Mouse (Mus musculus): Measurements from ENCODE around the gene Zfp791. TPM values are rescaled to one million over a fixed set of nuclear protein-coding genes. Genes with fewer than 3 reads are reported as not detected.
"Not testable (repeated sequence)": the region's sequence is repeated elsewhere in the genome, so short reads cannot be mapped to it uniquely, and the experiment has no call there.

Gene Zfp791
- total RNA-seq, 2 experiments from 2014 or later: 2.0 to 2.5 TPM

DNA sequence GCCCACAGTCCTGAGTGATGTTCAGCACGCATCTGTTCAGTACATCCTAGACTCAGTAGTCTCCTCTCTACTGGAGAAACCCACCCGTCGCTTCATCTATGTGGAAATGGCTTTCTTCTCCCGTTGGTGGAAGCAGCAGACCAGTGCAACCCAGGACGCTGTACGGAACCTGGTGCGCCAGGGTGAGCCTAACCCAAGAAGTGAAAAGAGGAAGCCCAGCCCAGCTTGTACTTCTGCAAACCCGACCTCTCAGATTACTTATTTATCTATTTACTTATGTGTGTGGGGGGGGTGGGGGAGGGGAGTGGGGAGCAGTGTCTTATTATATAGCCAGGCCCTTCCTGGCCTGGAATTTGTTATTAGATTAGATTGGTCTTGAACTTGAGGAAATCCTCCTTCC, 38.3 kb downstream of the Zfp791 start:
- intact Hi-C loops (cut with DNase I): loop anchor here (5.0 kb wide), 1 partner anchor 318 kb away; no protein-coding TSS in a partner anchor
- DNase-seq: no peak

DNA sequence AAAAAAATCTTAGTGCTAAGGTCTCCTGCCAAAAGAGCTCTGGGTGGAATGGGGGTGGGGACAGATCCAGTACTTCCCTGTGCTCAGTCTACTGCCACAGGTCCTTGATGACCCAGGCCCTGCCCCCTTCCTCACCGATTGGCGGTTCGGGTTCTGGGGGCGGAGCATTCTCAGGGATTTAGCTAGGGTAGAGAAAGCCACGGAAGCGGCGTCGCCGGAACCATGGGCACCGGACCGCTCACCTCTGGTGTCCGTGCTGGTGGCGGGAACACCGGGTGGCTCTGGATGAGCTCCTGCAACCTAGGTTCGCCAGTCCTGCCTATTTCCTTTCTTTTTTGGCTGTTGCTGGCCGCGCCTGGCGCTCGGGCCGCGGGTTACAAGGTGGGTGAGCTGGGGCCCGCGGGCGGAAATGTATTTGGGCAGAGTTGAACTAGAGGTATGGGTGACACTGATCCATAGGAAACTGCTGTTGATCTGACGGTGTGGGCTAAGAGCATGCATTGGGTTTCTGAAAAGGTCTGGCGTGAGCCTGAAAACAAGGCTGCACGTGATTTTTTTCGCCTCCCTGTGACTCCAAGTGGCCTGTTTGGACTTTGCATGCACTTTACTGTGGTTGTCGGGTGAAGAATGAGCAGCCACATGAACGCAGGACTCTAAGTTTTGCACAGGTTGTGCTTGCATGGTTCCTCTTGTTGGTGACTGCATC, 39.6 kb downstream of the Zfp791 start, which contains the start of gene Man2b1:
TSS of gene Man2b1 (plus strand) at position 163 of the 706 bp plus-strand sequence.
- intact Hi-C loops (cut with DNase I): loop anchor here (5.0 kb wide), 1 partner anchor 319 kb away; no protein-coding TSS in a partner anchor
- peak; percentile 85 to 88 for DNase-seq

DNA sequence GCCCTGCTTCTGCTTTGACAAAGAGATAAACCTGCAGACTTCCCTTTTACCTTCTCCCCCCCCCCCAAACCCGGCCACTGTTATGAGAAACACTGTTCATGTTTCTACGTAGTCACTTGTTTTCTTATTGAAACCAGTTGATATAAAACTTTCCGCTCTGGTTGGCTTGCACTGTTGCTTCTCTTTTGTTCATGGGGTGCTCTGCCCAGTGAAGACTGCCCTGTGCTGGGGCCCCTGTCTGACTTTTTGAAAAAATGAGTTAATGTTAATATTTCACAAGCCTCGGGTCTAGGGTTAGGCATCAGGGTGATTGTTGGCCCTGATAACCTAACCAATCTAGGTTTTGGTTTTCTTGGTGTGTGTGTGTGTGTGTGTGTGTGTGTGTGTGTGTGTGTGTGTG, 40.7 kb downstream of the Zfp791 start:
- intact Hi-C loops (cut with DNase I): loop anchor here (5.0 kb wide), 1 partner anchor 320 kb away; no protein-coding TSS in a partner anchor
- not testable (repeated sequence) for DNase-seq

DNA sequence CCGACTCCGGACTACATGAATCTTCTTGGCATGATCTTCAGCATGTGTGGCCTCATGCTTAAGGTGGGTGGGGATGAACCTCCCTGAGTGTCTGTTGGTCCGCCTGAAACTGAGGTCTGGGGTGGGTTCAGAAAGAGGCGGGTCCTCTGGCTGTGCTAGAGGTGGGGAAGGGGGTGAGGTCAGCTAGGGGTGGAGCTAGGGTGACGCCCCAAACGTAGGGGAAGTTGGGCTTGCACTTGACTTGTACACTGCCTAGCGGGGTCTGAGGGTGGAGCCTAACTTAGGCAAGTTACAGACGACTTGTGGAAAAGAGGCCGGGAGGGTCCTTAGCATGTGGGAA, 41.7 kb downstream of the Zfp791 start, which contains the start of gene Wdr83:
TSS of gene Wdr83 (minus strand) at position 91 of the 340 bp plus-strand sequence.
- intact Hi-C loops (cut with DNase I): loop anchor here (5.0 kb wide), 1 partner anchor 321 kb away; no protein-coding TSS in a partner anchor
- DNase-seq: peak; percentile 26 to 28

GRCm38 (mm10) chr8:85080532-85081215, 42.2 kb downstream of the Zfp791 start, which contains the start of gene Wdr83os:
Gene Wdr83os, plus strand, starts transcription at chr8:85080740.
- DNase-seq: peak; percentile 50 to 72
- intact Hi-C loops (cut with DNase I): loop anchor here (5.0 kb wide), 1 partner anchor 322 kb away; no protein-coding TSS in a partner anchor

DNA sequence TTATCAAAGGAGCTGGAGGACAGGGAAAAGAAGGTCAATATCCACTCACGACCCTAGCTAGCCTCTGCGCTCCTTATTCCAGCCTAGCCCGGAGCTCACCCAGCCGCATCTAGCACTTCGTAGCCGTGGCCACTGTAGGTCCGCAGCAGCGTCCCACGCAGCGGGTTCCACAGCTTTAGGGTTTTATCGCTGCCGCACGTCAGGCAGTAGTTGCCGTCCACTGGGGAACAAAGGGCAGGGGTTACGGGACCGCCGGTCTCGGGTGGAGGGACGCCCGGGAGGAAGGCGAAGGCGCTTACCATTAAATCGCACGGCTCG, 42.7 kb downstream of the Zfp791 start:
- intact Hi-C loops (cut with DNase I): loop anchor here (5.0 kb wide), 1 partner anchor 322 kb away; no protein-coding TSS in a partner anchor

GRCm38 (mm10) chr8:85076993-85077392, 45.9 kb downstream of the Zfp791 start:
- peak; percentile 77 to 88 for DNase-seq
- intact Hi-C loops (cut with DNase I): loop anchor here (2.0 to 5.0 kb wide), 2 partner anchors 94 to 210 kb away; no protein-coding TSS in a partner anchor

More for the DNA sequence above, 42.7 kb downstream of the Zfp791 start:
- DNase-seq: no peak

DNA sequence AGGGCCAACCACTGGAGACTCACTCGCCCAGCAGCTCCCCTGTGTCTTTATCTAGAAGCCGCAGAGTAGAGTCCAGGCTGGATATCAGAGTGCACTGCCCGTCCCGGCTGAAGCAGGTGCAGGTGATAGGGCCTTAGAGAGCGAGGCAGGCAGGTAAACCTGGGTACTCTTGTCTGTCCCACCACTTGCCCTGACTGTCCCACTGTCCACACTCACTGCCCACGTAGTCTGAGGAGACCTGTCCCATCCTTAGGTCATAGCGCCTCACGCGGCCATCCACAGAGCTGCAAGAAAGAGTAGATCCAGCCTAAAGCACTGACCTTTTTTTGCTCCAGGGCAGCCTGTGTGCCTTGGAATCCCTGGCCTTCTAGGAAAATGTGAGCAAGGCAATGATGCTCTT, 46.9 kb downstream of the Zfp791 start:
- DNase-seq: peak; percentile 51 to 59
- intact Hi-C loops (cut with DNase I): loop anchor here (2.0 to 5.0 kb wide), 2 partner anchors 95 to 211 kb away; no protein-coding TSS in a partner anchor

- DNase-seq: no peak
- intact Hi-C loops (cut with DNase I): loop anchor here (5.0 kb wide), 1 partner anchor 213 kb away; no protein-coding TSS in a partner anchor
Observed at GRCm38 (mm10) chr8:85074617-85075016, 48.3 kb downstream of the Zfp791 start.

- DNase-seq: no peak
- intact Hi-C loops (cut with DNase I): no loop called here
Observed at GRCm38 (mm10) chr8:85074167-85074566, 48.7 kb downstream of the Zfp791 start.

DNA sequence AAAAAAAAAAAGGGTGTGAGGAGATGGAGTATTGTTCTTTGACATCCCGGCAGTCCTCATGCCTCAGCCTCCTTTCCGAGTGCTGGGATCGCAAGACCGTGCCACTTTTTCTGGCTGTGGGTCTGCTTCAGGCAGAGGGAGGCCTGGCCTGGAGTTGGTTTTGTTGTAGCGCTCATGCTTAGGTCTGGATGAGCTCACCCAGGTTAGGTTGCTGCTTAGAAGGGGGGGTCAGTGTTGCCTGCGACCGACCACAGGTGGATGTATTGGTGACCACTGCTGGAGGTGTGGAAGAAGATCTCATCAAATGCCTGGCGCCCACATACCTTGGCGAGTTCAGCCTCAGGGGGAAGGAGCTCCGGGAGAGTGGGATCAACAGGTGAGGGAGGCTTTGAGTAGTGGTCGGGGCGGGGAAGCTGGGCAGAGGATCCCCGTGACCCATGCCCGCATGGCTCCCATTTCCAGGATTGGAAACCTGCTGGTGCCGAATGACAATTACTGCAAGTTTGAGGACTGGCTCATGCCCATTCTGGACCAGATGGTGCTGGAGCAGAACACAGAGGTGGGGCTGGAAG, 49.8 kb downstream of the Zfp791 start:
- intact Hi-C loops (cut with DNase I): no loop called here
- no peak for DNase-seq

GRCm38 (mm10) chr8:85072364-85072929, 50.4 kb downstream of the Zfp791 start:
- intact Hi-C loops (cut with DNase I): no loop called here
- DNase-seq: no peak

DNA sequence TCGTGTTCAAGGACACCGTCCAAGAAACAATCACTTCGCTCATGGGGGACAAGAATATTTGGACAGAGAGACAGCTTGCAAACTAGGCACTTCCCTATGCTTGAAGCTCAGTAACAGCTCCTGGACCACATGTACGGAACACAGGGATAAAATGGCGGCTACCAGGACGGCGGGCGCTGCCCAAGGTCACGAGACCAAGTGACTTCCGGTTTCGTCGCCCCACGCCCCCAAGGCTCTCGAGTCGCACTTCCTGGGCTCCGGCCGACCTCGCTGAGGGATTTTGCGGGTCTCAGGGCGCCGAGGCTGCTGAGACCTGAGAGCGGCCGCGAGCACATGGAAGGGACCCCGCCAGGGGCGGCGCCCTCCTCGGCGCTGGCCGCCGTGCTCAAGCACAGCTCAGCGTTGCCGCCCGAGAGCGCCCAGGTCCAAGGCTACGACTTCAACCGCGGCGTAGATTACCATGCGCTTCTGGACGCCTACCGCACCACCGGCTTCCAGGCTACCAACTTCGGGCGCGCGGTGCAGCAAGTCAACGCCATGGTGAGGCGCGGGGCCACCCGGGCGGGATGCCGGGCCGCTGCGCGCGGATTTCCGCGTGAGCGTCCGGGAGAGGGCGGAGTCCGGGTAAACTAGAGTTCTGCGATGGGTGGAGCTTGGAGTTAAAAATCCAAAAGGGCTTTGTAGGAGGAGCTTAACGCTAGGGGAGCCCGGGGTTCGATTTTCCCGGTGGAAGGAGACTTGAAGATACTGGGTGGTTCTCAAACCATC, 51.2 kb downstream of the Zfp791 start, which contains the start of gene Dhps:
TSS of gene Dhps (plus strand) at position 244 of the 768 bp plus-strand sequence.
- intact Hi-C loops (cut with DNase I): no loop called here
- DNase-seq: peak; percentile 88 to 92

DNA sequence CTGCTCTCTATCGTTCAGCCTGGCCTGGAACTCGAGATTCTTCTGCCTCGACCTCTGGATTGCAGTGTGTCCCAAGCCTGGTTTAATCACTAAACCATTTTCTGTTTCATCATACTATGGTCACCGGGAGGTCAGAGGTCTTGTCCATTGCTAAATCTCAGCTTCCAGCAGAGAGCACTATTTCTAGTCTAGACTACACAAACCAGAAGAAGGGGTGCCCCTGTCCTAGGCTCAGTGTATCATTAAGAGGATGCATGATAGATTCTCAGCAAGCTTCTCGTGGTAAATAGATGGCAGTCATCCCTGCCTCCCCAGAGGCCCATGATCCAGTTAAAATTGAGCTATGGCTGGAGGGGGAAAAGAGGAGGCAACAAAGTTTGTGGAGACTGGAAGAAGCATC, 51.9 kb downstream of the Zfp791 start:
- DNase-seq: no peak
- intact Hi-C loops (cut with DNase I): no loop called here

DNA sequence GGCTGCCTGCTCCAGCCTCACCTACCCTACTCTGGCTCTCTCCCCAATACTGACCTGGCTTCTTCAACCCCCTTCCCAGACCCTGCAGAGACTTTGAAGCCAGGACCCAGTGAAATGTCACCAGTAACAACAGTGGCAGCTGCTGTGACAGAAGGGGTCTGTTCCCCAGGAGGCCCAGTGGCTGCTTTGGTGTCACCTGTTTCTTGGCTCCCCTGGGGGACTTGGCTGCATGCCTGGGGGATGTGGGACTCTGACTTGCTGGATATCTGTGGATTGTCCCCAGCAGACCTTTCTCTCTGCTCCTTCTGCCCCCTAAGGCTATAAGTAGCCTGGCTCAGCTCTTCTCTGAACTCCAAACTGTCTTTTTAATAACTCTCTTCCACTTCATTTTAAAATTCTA, 54.9 kb downstream of the Zfp791 start, which contains the start of gene Gm5741:
TSS of gene Gm5741 (minus strand) at position 1 of the 400 bp plus-strand sequence.
- intact Hi-C loops (cut with DNase I): no loop called here

DNA sequence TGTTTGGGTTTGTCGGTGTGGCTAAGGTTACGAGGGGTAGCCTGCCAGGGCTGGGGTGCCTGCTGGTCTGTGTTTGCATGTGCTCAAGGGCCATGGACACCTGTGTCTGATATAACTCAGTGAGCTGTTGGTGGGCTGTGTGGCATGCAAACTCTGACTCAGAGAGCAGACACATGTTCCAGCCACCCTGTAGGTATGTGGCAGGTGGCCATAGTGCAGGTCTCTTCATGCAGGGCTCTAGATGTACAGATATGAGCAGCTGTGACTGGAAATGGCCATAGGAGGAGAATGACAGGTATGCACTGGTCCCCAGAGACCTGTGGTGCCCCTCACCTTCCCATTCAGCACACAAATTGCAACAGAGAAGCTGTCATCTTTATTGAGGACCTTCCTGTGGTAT, 55.7 kb downstream of the Zfp791 start:
- intact Hi-C loops (cut with DNase I): no loop called here
- no peak for DNase-seq

More for the DNA sequence above, 54.9 kb downstream of the Zfp791 start, which contains the start of gene Gm5741:
- DNase-seq: no peak

- DNase-seq: no peak
- intact Hi-C loops (cut with DNase I): no loop called here
Observed at GRCm38 (mm10) chr8:85065213-85065612, 57.7 kb downstream of the Zfp791 start.

DNA sequence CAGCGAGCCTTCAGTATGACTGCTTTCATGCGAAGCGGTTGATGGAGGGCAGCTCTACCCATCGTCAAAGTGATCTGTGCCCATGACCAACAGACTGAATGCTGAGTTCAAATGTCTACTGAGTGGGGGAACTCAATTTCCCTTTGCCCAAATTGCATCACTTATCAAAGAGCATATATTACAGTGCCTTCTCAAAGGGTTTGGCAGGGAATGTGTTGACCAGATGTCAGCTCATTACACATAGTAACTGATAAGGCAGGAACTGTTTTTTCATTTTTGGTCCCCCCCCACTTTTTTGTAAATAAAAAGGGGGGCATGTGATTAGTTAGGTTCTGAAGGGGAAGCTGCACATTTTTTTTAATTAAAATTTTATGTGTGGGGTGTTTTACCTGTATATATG, 60.3 kb downstream of the Zfp791 start:
- intact Hi-C loops (cut with DNase I): no loop called here
- DNase-seq: no peak

GRCm38 (mm10) chr8:85059879-85060616, 62.8 kb downstream of the Zfp791 start, which contains the start of gene Fbxw9:
Gene Fbxw9, plus strand, starts transcription at chr8:85060055.
- DNase-seq: peak; percentile 82 to 91
- intact Hi-C loops (cut with DNase I): no loop called here

Measured in heart, postnatal 14 days (tissue).